Mouse (Mus musculus): ENCODE measurements around the gene Foxn1. TPM values are rescaled to one million over a fixed set of nuclear protein-coding genes. Genes with fewer than 3 reads are reported as not detected.
A peak's percentile ranks its signal among the peaks of the same experiment; 100 is the strongest.

Gene Foxn1
- total RNA-seq (2021) = not detected
- long read RNA-seq = 0 reads

- DNase-seq (ENCODE audit: low spot score in 2 of 2) = no peak
Measured at GRCm38 (mm10) chr11:78386508-78387043, at the start of gene Foxn1. TSS of gene Foxn1 (minus strand) at chr11:78386558.

DNA sequence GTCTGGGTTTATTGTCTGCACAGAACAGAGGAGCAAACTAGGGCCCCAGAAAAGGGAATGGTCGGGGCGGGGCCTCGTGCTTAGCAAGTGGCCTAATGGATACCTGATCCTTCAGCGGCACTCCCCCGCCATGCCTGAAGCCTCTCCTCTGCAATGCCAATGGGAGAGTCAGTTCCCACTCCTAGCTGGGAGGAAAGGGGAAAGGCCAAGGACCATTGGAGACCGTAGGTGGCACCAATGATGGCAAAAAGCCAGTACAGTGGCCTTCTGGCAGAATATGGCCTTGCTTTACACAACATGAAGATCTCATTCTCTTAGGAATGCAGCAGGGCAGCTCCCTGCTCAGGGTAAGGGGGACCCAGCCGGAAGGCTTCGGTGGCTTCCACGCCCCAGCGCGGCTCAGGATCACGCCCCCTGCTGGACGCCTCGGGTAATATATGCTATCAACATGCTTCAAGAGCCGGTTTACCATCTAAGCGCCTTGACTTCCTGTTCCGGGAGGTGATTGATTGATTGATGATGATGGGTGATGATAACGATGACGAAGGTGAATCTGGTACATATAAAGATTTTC lies 49.5 kb upstream of the Foxn1 start:
- DNase-seq (ENCODE audit: low spot score in 2 of 2) = peak; percentile 24 to 25

DNA sequence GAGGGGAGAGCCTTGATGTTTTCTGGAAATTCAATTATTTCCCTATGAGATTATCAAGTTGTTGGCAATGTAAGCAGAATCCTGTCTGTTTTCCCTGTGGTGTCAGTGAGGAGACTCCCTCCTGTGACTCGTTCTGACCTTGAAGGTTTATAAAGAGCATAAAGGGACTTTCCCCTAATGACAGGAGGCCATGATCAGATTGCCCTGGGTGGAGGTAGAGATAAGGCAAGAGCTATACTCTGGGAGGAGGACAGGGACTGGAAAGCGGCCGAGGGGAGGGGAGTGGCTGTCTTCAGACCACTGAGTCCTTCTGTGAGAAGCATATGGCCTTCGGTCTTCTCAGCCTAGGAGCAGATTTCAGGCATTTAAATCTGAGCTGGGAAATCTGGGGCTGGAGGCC lies 47.7 kb upstream of the Foxn1 start:
- no peak for DNase-seq (ENCODE audit: low spot score in 2 of 2)

- no peak for DNase-seq (ENCODE audit: low spot score in 2 of 2)
Measured at GRCm38 (mm10) chr11:78431176-78431575, 44.8 kb upstream of the Foxn1 start.

DNA sequence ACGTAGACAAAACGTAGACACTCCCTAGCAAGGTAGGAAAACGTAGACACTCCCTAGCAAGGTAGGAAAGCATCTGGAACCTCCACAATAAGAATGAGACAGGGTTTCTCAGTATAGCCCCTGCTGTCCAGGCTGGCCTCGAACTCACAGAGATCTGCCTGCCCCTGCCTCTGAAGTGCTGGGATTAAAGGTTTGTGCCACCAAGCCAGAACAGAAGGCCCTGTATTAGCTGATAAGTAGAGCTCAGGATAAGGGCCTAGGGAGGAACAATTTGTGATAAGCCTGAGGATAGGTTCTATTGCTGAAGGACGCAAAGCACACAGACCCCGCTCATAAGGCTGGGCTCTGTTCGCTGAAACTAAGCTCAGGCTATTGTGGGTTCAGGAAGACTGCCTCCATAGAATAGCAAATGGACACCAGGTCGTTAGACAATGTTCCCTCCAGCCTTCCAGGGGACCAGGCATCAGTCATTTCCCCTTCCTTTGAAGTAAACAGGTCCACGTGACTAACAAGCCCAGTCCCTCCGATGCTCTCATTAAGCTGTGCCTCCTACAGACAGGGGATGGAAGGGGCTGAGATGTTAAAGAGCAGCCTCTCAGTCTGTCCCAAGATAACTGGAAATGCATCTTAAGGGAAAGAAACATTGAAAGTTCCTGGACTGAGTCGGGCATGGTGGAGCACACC lies 44.0 kb upstream of the Foxn1 start:
- no peak for DNase-seq (ENCODE audit: low spot score in 2 of 2)

DNA sequence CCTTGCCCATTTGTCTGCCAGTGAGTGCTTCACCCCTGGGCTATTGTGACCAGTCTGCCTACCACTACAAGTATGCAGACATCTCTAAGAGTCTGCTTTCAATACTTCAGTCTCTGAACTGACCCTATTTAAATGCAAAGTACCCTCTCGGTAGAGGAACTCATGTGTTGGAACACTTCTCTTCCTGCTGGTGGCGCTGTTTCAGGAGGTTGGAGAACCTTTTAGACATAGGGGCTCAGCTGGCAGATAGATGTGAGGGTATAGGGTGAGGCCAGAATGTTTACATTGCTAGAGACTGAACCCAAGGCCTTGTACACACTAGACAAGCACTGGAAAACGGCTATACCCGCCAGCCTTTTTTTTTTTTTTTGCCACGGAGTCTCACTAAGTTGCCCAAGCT lies 42.0 kb upstream of the Foxn1 start:
- no peak for DNase-seq (ENCODE audit: low spot score in 2 of 2)

- no peak for DNase-seq (ENCODE audit: low spot score in 2 of 2)
Measured at GRCm38 (mm10) chr11:78427655-78428054, 41.3 kb upstream of the Foxn1 start.

GRCm38 (mm10) chr11:78425572-78425971 lies 39.2 kb upstream of the Foxn1 start:
- no peak for DNase-seq (ENCODE audit: low spot score in 2 of 2)

DNA sequence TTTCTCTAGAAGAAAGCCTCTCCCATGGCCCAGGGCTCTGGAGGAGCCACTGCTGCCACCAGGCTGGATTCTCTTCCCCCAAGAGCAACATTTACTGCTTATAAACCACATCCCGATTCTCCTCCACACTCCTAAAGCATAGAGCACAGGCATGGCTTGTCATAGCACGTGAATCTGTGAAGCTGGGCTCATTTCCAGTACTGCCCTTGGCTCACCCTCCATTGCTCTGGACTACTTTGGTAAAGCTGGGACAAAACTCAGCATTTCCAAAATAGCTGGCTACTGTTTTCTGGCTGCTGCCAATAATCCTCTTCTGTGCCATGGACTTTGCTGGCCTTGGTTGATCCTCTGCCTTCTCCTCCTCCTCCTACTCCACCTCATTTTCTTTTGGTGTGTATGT lies 38.0 kb upstream of the Foxn1 start:
- peak; percentile 46 to 47 for DNase-seq (ENCODE audit: low spot score in 2 of 2)

- no peak for DNase-seq (ENCODE audit: low spot score in 2 of 2)
Measured at GRCm38 (mm10) chr11:78422055-78422819, 35.9 kb upstream of the Foxn1 start, which contains the start of gene Slc13a2. TSS of gene Slc13a2 (minus strand) at chr11:78422217.

DNA sequence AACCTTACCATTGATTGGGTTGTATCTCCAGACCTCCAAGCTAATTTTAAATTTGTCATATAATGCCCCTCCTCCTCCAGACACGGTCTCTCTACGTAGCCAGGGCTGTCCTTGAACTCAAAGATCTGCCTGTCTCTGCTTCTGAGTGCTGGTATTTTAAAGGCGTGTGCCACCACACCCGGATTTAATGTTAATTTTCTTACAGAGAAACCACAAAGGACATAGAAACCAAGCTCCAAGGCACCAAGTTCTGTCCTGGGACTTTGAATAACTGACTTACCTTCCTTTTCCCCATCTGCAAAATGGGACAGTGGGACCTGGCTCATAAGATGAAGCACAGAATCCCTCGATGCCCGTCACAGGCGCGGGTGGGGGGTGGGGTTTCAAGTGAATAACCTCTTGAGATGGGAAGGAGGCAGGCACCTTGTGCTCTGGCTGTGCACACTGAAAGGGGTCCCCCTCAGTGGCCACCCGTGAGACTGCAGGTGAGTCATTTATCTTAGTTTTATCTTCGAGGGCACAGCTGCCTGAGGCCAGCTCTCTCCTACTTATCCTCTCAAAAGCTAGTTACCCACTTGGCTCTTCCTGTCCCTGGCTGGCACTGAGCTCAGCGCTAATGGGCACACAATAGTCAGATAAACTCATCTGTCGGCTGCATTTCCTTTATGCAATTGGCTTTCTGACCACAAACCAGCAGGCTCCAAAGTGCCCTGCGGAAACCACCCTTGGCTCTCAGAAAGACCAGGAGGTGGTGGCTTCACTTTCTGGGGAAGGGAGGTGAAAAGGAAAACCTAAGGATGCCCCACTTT lies 35.0 kb upstream of the Foxn1 start:
- no peak for DNase-seq (ENCODE audit: low spot score in 2 of 2)

- DNase-seq (ENCODE audit: low spot score in 2 of 2) = no peak
Measured at GRCm38 (mm10) chr11:78420263-78420889, 34.0 kb upstream of the Foxn1 start.

- DNase-seq (ENCODE audit: low spot score in 2 of 2) = no peak
Measured at GRCm38 (mm10) chr11:78416854-78417253, 30.5 kb upstream of the Foxn1 start.

- DNase-seq (ENCODE audit: low spot score in 2 of 2) = no peak
Measured at GRCm38 (mm10) chr11:78412861-78413260, 26.5 kb upstream of the Foxn1 start.

DNA sequence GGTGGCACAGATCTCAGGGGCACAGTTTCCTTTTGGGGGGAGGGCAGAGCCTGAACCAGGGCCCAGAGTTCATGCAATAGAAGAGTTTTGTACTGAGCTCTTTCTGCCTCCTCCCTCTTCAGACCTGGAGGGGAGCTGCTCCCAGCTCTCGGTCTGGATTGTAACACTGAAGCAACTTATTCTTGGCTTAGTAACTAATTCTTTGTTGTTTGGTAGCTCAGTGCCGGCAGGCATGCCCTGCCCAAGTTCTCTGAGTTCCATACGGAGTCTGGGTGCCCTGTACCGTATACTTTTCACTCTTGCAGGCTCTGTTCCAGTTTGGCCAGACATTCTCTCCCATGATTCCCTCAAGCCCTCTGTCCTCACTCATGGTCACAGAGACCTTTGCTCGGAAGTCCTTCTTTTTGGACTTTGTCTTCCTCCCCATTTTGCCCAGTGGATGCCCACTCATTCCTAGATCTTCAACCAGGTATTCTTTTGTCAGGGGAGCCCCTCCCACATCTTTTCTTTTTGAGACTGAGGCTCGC lies 26.0 kb upstream of the Foxn1 start:
- DNase-seq (ENCODE audit: low spot score in 2 of 2) = no peak

- DNase-seq (ENCODE audit: low spot score in 2 of 2) = peak; percentile 52 to 64
Measured at GRCm38 (mm10) chr11:78411606-78412323, 25.4 kb upstream of the Foxn1 start.

DNA sequence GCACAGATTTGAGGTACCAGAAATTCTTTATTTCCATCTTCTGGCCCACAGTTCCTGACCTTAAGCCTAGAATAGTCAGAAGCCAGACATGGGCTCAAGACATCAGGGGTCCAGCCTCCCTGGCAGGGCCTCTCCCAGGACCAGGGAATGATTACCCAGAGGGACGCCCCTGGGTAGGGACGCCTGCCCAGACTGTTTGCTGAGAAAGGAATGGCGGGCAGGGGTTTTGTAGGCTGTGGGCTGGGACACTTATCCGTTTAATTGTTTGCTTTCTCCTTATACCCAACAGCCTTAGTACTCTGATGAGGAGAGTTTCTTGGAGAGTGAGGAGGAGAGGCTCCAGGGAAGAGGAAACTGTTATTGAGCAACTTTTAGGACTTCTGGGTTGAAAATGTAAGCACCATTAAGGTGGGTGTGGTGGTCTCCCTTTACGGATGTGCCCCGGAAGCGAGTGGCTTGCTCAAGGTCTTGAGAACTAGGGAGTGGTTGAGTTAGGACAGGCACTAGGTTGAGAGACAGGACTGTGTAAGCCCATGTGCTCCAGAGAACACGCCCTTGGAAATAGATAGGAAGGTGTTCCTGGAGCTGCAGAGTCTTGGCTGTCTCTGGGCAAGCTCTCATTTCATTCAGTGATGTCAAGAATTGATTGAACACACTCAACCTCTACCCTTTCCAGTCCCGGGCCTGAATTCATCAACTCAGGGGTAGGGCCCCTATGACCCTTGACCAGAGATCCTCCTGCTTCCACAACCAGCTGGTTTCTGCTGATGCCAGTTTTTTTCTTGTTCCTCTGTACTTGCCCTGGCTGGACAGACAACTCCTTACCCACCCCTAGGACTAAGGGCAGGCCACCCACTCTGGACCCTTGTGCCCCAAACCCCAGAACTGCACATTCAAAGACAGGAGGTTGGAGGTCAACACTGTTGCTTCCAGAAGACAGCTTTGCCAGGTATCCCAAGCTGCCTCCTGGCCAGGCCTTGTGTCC lies 22.2 kb upstream of the Foxn1 start:
- no peak for DNase-seq (ENCODE audit: low spot score in 2 of 2)

- DNase-seq (ENCODE audit: low spot score in 2 of 2) = no peak
Measured at GRCm38 (mm10) chr11:78402062-78402461, 15.7 kb upstream of the Foxn1 start.

GRCm38 (mm10) chr11:78401469-78401868 lies 15.1 kb upstream of the Foxn1 start:
- no peak for DNase-seq (ENCODE audit: low spot score in 2 of 2)

Measured in layer of hippocampus, postnatal 10 days (tissue).